Mouse (Mus musculus) CH12.LX (cell line): ENCODE measurements around the gene Kiz. TPM values are rescaled to one million over a fixed set of nuclear protein-coding genes. Genes with fewer than 3 reads are reported as not detected.

Source experiments
- DNase-seq: peaks from one replicate; pipeline ENCODE4 v3.0.0-alpha.2; 2013; ENCODE audit errors: extremely low read depth
- H3K27ac ChIP-seq: 2 replicates; pipeline ENCODE4 v1.5.1; 2012; ENCODE audit warnings: low read depth, mild to moderate bottlenecking, control low read depth, moderate library complexity; ENCODE audit not compliant: insufficient read depth
- H3K27me3 ChIP-seq: replicated peaks from 2 replicates; pipeline ENCODE3; 2012; ENCODE audit warnings: inconsistent platforms
- H3K36me3 ChIP-seq, 2 experiments: replicated peaks in 1 of 2; 2 replicates each; pipeline versions ENCODE3 to v1.6.1; 2012; ENCODE audit warnings: inconsistent platforms in 1 of 2, low read length in 1 of 2, mild to moderate bottlenecking in 1 of 2, mixed read lengths in 1 of 2, moderate library complexity in 1 of 2; ENCODE audit not compliant: control insufficient read depth in 1 of 2, insufficient read depth in 1 of 2
- H3K4me1 ChIP-seq, 2 experiments: 2 replicates each; pipeline ENCODE4 v1.6.1; 2012; ENCODE audit warnings: inconsistent platforms in 1 of 2, moderate library complexity in 1 of 2; ENCODE audit not compliant: insufficient read depth in 2 of 2, control insufficient read depth in 1 of 2
- H3K4me2 ChIP-seq: 2 replicates; pipeline ENCODE4 v1.6.1; 2012; ENCODE audit warnings: low read depth, mild to moderate bottlenecking, control low read depth; ENCODE audit not compliant: poor library complexity, insufficient read depth, severe bottlenecking
- H3K4me3 ChIP-seq, 3 experiments: fragments of 150-350 bp in 1 of 3; sonication (generic) in 1 of 3; replicated peaks in 1 of 3; 2 replicates each; pipeline versions ENCODE3 to v1.5.1; 2011 to 2012; ENCODE audit warnings: low read depth in 2 of 3, low read length in 2 of 3, mild to moderate bottlenecking in 2 of 3, moderate library complexity in 2 of 3, control low read depth in 1 of 3, improper control_type of control experiment in 1 of 3, inconsistent platforms in 1 of 3, mixed read lengths in 1 of 3; ENCODE audit not compliant: poor library complexity in 1 of 3
- H3K79me2 ChIP-seq: replicated peaks from 2 replicates; pipeline ENCODE4 v1.6.1; 2012; ENCODE audit warnings: mild to moderate bottlenecking, moderate library complexity; ENCODE audit not compliant: control insufficient read depth, poor library complexity, insufficient read depth, severe bottlenecking; ENCODE audit errors: extremely low read depth
- H3K9ac ChIP-seq: 2 replicates; pipeline ENCODE4 v1.6.1; 2012; ENCODE audit warnings: low read depth, mild to moderate bottlenecking, control low read depth, moderate library complexity; ENCODE audit not compliant: insufficient read depth
- H3K9me3 ChIP-seq: replicated peaks from 2 replicates; pipeline ENCODE3; 2012; ENCODE audit warnings: low read length, inconsistent platforms, mixed read lengths
- CHD1 ChIP-seq: IDR thresholded peaks from 2 replicates; pipeline ENCODE4 v1.6.1; 2012; ENCODE audit warnings: low read depth, low read length, improper control_type of control experiment, inconsistent platforms
- CHD2 ChIP-seq: IDR thresholded peaks from 2 replicates; pipeline ENCODE4 v1.6.1; 2011; ENCODE audit warnings: low read length, improper control_type of control experiment
- ELF1 ChIP-seq: IDR thresholded peaks from 2 replicates; pipeline ENCODE4 v1.6.1; 2014; ENCODE audit warnings: low read depth, mild to moderate bottlenecking, inconsistent platforms, low read length, improper control_type of control experiment
- ETS1 ChIP-seq: conservative IDR thresholded peaks from 2 replicates; pipeline ENCODE4 v1.6.1; 2012; ENCODE audit warnings: low read depth, mild to moderate bottlenecking, inconsistent platforms, low read length, improper control_type of control experiment, moderate library complexity
- GABPA ChIP-seq: IDR thresholded peaks from 2 replicates; pipeline ENCODE4 v1.6.1; 2012; ENCODE audit warnings: low read depth, low read length, improper control_type of control experiment, inconsistent platforms; ENCODE audit not compliant: insufficient replicate concordance
- MAFK ChIP-seq: IDR thresholded peaks from 2 replicates; pipeline ENCODE4 v1.6.1; 2011; ENCODE audit warnings: low read length, improper control_type of control experiment; ENCODE audit not compliant: insufficient replicate concordance
- MAX ChIP-seq: IDR thresholded peaks from 2 replicates; pipeline ENCODE4 v1.6.1; 2011; ENCODE audit warnings: low read length, improper control_type of control experiment
- MAZ ChIP-seq: IDR thresholded peaks from 2 replicates; pipeline ENCODE4 v1.6.1; 2012; ENCODE audit warnings: low read depth, mild to moderate bottlenecking, inconsistent platforms, low read length, improper control_type of control experiment, moderate library complexity
- MYC ChIP-seq: IDR thresholded peaks from 2 replicates; pipeline ENCODE4 v1.6.1; 2011; ENCODE audit warnings: low read depth, mild to moderate bottlenecking, improper control_type of control experiment, low read length
- NRF1 ChIP-seq: IDR thresholded peaks from 2 replicates; pipeline ENCODE4 v1.6.1; 2014; ENCODE audit warnings: low read depth, mild to moderate bottlenecking, inconsistent platforms, low read length, improper control_type of control experiment, moderate library complexity
- POLR2A ChIP-seq: IDR thresholded peaks from 2 replicates; pipeline ENCODE4 v1.6.1; 2011; ENCODE audit warnings: low read depth, mild to moderate bottlenecking, improper control_type of control experiment, low read length
- RAD21 ChIP-seq: IDR thresholded peaks from 2 replicates; pipeline ENCODE4 v1.6.1; 2011; ENCODE audit warnings: low read depth, mild to moderate bottlenecking, low read length, improper control_type of control experiment, moderate library complexity
- TBP ChIP-seq: conservative IDR thresholded peaks from 2 replicates; pipeline ENCODE4 v1.6.1; 2011; ENCODE audit warnings: low read depth, low read length, improper control_type of control experiment
- TCF12 ChIP-seq: IDR thresholded peaks from 2 replicates; pipeline ENCODE4 v1.6.1; 2014; ENCODE audit warnings: low read depth, mild to moderate bottlenecking, inconsistent platforms, low read length, improper control_type of control experiment
- USF2 ChIP-seq: conservative IDR thresholded peaks from 2 replicates; pipeline ENCODE4 v1.6.1; 2011; ENCODE audit warnings: low read depth, low read length, improper control_type of control experiment
- ZC3H11A ChIP-seq: IDR thresholded peaks from 2 replicates; pipeline ENCODE4 v1.6.1; 2012; ENCODE audit warnings: low read depth, mild to moderate bottlenecking, inconsistent platforms, low read length, improper control_type of control experiment
- ZKSCAN1 ChIP-seq: IDR thresholded peaks from 2 replicates; pipeline ENCODE4 v1.6.1; 2012; ENCODE audit warnings: low read depth, inconsistent platforms, low read length, improper control_type of control experiment, borderline replicate concordance
- ZMIZ1 ChIP-seq: IDR thresholded peaks from 2 replicates; pipeline ENCODE4 v1.6.1; 2012; ENCODE audit warnings: low read depth, mild to moderate bottlenecking, inconsistent platforms, low read length, improper control_type of control experiment
- ZNF384 ChIP-seq: IDR thresholded peaks from 2 replicates; pipeline ENCODE4 v1.6.1; 2012; ENCODE audit warnings: low read depth, low read length, improper control_type of control experiment, inconsistent platforms
- dilution Hi-C: fragments of 300-500 bp; cut with MboI; formaldehyde crosslinking; loops from 2 replicates; pipeline ENCODE4 v1.14.3; 2020; ENCODE audit warnings: low sequenced_read_pairs; ENCODE audit not compliant: extremely low pct_unique_long_range_greater_than_20kb, extremely low pct_ligation_motif_present
- in situ Hi-C: fragments of 300-500 bp; cut with MboI; formaldehyde crosslinking; loops from 3 replicates; pipeline ENCODE4 v1.14.3; 2019; ENCODE audit warnings: low sequenced_read_pairs, low pct_ligation_motif_present, low pct_unique_long_range_greater_than_20kb, mixed read lengths
- polyA plus RNA-seq: library from polyadenylated mRNA; unstranded; fragments of >175 nt; gene quantifications from 2 replicates; pipeline ENCODE4 v1.2.1, GENCODE M21; 2012; ENCODE audit warnings: low read depth; ENCODE audit not compliant: insufficient read length
- total RNA-seq, 2 experiments: library from RNA; depleted of rRNA; stranded (reverse); fragments of 300-350 nt in 1 of 2; fragments of >200 nt in 1 of 2; gene quantifications; 2 replicates each; pipeline ENCODE4 v1.2.3; 2012 to 2014

The Kiz gene
- total and polyA plus RNA-seq, 3 experiments: 11.2 to 14.1 (median 13.0) TPM

GRCm38 (mm10) chr2:146884291-146884855 lies 28.7 kb downstream of the Kiz start:
- dilution Hi-C loops: no loop called here
- DNase-seq: no peak

GRCm38 (mm10) chr2:146888786-146889414 lies 33.2 kb downstream of the Kiz start:
- H3K79me2 ChIP-seq: no peaks in the 10 kb centered on the region
- peaks cover 8 to 13% of the 10 kb centered on the region in 2 experiments for H3K4me1 ChIP-seq
- H3K27ac ChIP-seq: no peak overlapping the region
- DNase-seq: no peak
- H3K4me2 ChIP-seq: no peak overlapping the region
- TF ChIP-seq MAX (no peak), ZKSCAN1 (no peak), ZC3H11A (no peak), CHD2 (no peak), MYC (no peak), POLR2A (no peak), TBP (no peak), ZNF384 (no peak), GABPA (no peak), RAD21 (no peak)
- H3K27me3 ChIP-seq: no peaks in the 10 kb centered on the region
- H3K9me3 ChIP-seq: no peaks in the 10 kb centered on the region
- no peak overlapping the region for H3K9ac ChIP-seq
- dilution Hi-C loops: no loop called here
- in situ Hi-C loops: no loop called here
- H3K4me3 ChIP-seq: no peak overlapping the region
- H3K36me3 ChIP-seq: peaks cover 5 to 22% of the 10 kb centered on the region in 2 experiments

More at GRCm38 (mm10) chr2:146884291-146884855, 28.7 kb downstream of the Kiz start:
- Histone ChIP-seq H3K36me3 (peaks cover 4 to 15% of the 10 kb centered on the region in 2 experiments), H3K27ac (no peak overlapping the region), H3K4me2 (no peak overlapping the region), H3K4me1 (peaks cover 8 to 18% of the 10 kb centered on the region in 2 experiments), H3K9ac (no peak overlapping the region), H3K9me3 (no peaks in the 10 kb centered on the region), H3K4me3 (no peak overlapping the region), H3K79me2 (no peaks in the 10 kb centered on the region), H3K27me3 (no peaks in the 10 kb centered on the region)
- in situ Hi-C loops: no loop called here
- TF ChIP-seq CHD1 (no peak), MAX (no peak), TCF12 (no peak), NRF1 (no peak), MYC (no peak), ETS1 (no peak), POLR2A (no peak), ZKSCAN1 (no peak), MAFK (no peak), USF2 (no peak), ELF1 (no peak), MAZ (no peak), ZMIZ1 (no peak)
